Mouse (Mus musculus) liver, adult 2 months (tissue): ENCODE measurements around the gene Gpr62.

ENCODE experiments used
- CTCF ChIP-seq: fragments of 200-500 bp; IDR thresholded peaks from 2 replicates; pipeline ENCODE4 v1.5.1; 2011; ENCODE audit warnings: low read depth, low read length, control low read depth
- POLR2A ChIP-seq: fragments of 200-500 bp; IDR thresholded peaks from 2 replicates; pipeline ENCODE4 v1.6.1; 2011; ENCODE audit warnings: low read length, control low read depth; ENCODE audit not compliant: insufficient read depth; ENCODE audit errors: extremely low read depth

DNA sequence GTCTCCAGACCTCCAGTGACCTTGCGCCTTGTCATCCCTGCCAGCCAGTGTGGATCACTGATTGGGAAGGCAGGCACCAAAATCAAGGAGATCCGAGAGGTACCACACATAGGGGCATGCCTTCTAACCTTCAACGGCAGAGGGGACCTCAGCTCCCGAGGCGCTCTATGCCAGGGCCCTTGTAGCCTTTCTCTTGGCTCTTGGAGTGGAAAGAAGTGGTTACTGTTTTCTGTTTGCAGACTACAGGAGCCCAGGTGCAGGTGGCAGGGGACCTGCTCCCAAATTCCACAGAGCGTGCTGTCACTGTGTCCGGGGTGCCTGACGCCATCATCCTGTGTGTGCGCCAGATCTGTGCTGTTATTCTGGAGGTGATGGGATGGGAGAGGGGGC, 4.7 kb downstream of the Gpr62 start:
- TF ChIP-seq CTCF (no peak), POLR2A (no peak)
